ENCODE assay signal across 21 mouse cellular contexts in the genomic region with DNA sequence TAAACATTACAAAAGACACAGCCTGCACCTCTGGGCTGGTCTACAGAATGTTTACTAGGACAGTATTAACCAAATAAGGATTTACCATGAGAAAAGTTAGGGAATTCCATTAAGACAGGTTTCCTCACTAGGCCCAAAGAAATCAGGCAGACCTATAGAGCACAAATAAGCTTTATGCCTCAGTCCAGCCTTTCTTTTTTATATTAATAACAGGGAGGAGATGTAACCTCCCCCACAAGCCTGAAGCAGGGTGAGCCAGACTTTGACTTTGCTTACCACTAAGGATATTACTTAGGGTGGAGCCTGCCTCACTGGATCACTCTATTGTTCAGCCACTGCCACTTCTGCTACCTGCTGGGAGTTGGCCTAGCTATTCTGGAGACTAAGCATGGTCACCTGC.
"Had no signal": no experiment of that assay in that cellular context is flagged by ENCODE, and none has a peak within 500 bp of the region (broad histone marks: within the 10 kb centered on the region; RNA-seq: fewer than 3 reads in every experiment).

No protein-coding gene starts in this region.

- H3K9ac ChIP-seq: heart, embryonic 13.5 days; heart, embryonic 15.5 days; hindbrain, embryonic 12.5 days; hindbrain, embryonic 14.5 days; intestine, embryonic 15.5 days; limb, embryonic 13.5 days; limb, embryonic 15.5 days; liver, embryonic 12.5 days; liver, embryonic 14.5 days had no signal

- H3K27ac ChIP-seq: heart, adult 2 months; heart, embryonic 13.5 days; heart, embryonic 15.5 days; hindbrain, embryonic 10.5 days; hindbrain, embryonic 12.5 days; hindbrain, embryonic 14.5 days; intestine, embryonic 15.5 days; layer of hippocampus, adult 2 months; limb, embryonic 13.5 days; limb, embryonic 15.5 days; liver, embryonic 12.5 days; liver, embryonic 14.5 days had no signal

- DNase-seq: gastrocnemius, postnatal 14 days; gastrocnemius, postnatal 36 days; heart, adult 11 months; heart, adult 2 months; heart, postnatal 4 days; kidney, postnatal 10 days; kidney, postnatal 25 days; kidney, postnatal 4 days; layer of hippocampus, postnatal 36 days; left cerebral cortex, postnatal 4 days had no signal

- H3K4me1 ChIP-seq: heart, embryonic 13.5 days; heart, embryonic 15.5 days; hindbrain, embryonic 10.5 days; hindbrain, embryonic 12.5 days; intestine, embryonic 15.5 days; limb, embryonic 13.5 days; limb, embryonic 15.5 days; liver, embryonic 12.5 days had no signal

- H3K4me3 ChIP-seq: heart, adult 2 months; heart, embryonic 13.5 days; heart, embryonic 15.5 days; hindbrain, embryonic 10.5 days; hindbrain, embryonic 12.5 days; intestine, embryonic 15.5 days; layer of hippocampus, adult 2 months; limb, embryonic 13.5 days; limb, embryonic 15.5 days; liver, embryonic 12.5 days had no signal

- H3K9me3 ChIP-seq: heart, embryonic 15.5 days; hindbrain, embryonic 10.5 days; hindbrain, embryonic 12.5 days; intestine, embryonic 15.5 days; limb, embryonic 15.5 days had no signal

- H3K36me3 ChIP-seq: heart, embryonic 13.5 days; heart, embryonic 15.5 days; hindbrain, embryonic 10.5 days; hindbrain, embryonic 12.5 days; intestine, embryonic 15.5 days; limb, embryonic 13.5 days; limb, embryonic 15.5 days; liver, embryonic 12.5 days had no signal
